Mouse (Mus musculus) megakaryocyte, embryonic 14.5 days (primary cell): ENCODE measurements around the gene Qdpr.

ENCODE experiments used
- FLI1 ChIP-seq: IDR thresholded peaks from 2 replicates; pipeline ENCODE4 v1.6.1; 2012; ENCODE audit warnings: low read length, inconsistent platforms, mixed read lengths
- GATA1 ChIP-seq: IDR thresholded peaks from 3 replicates; pipeline ENCODE4 v1.6.1; 2012; ENCODE audit warnings: mixed read lengths, low read length, inconsistent platforms, borderline replicate concordance

GRCm38 (mm10) chr5:45493191-45494092 is 43.4 kb upstream of the Qdpr start, which contains the start of gene Lap3:
- no peak for TF ChIP-seq GATA1
- TF ChIP-seq FLI1, result no peak
